Mouse (Mus musculus) 3T3-L1 (cell line): ENCODE data around the gene Tenm3.

Source experiments
- DNase-seq: peaks from one replicate; pipeline ENCODE4 v3.0.0-alpha.2; 2015; ENCODE audit warnings: low read depth, low spot score

The Tenm3 gene

DNA sequence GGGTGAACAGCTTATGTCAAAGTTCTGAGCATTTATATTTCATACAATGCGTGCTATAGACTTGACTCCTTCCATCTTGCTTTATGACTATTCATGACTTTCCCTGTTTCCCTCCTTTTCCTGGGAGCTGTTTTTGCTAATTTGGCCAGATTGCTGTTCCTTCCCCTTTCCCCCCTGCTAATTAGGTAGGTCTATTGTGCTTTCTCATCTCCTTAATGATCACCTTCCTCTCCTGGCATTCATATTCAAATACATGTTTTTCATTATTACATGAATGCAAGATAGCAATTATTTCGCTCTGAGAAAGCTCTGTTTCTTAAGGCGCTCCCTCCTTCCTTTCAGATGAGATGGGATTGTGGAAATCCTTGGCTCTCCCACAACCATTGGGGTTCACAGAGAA lies 178.6 kb downstream of the Tenm3 start:
- DNase-seq: no peak

DNA sequence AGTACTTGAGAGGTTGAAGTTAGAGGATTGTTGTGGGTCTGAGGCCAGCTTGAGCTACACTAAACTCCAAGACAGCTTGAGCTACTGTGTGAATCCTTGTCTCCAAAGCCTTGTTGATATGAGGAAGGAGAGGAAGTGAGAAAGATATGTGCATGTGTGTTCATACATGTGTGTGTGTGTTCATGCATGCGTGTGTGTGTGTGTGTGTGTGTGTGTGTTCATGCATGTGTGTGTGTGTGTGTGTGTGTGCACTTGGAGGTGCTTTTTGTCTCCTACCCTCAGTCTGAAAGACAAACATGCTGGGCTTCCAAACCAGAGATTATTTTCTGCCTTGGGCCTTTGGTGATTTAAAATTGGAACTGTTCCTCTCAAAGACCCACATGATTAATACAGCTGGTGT lies 184.5 kb downstream of the Tenm3 start:
- DNase-seq: no peak

DNA sequence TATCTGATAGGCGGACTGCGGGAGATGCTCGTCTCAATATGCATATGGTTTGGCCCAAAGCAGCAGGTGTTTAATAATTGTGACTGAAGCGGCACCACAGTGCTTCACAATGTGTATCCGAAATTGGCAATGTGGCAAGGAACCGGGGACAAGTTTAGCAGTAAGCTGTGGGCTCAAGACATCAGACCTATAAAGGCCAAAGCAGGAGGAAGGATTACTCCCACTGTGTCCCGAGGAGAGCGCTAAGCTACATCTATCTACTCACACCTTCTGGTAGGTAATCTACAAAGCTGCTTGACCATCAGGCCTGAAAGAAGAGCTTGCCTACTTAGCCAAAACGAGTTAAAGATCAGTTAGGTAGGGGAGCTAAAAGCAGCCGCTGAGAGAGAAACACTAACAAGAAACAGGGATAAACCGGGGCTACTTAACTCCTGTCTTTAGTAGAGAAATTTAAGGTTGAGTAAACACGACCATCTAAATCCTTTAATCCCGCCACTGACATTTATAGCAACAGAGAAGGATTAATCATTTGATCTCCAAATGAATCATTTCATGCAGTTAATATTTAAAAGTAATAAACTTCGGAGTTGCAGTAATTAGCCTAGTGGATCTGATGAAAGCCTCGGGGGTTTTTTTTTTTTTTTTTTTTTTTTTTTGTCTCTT lies 188.2 kb downstream of the Tenm3 start:
- no peak for DNase-seq

DNA sequence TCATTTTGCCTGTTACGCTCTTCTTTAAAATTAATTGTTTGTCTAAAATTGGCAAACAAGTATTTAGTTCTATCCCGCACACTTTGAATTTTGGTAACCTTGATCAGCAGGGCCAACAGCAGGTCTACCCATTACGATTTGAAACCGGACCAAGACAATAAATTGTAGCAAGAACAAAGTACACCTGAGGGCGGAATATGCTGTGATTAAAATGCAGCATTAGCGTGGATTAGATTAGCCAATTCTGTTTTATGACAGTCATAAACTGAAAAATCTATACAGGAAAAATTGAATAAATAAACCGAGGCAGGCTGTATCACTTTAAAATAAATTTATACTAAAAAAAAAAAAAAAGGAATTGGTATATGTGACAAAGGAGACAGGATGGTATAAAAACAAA lies 193.9 kb downstream of the Tenm3 start:
- no peak for DNase-seq

DNA sequence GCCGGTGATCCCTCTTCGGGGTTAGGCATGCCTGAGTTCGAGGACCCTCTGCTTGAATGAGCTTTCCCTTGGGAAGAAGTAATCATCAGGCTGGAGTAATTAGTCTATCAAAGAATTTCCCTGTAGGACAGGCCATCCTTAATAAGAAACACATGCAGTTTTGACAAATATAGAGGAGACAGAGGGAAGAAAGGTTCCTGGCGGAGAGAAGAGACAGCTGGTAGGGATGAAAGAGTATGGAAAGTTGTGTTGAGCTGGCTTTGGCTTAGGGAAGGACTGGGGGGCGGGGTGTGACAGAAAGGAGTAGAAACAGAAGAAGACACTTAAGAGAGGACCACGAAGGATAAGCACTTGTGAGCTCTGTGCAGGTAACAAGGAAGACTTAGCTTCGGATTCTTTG lies 194.3 kb downstream of the Tenm3 start:
- no peak for DNase-seq

DNA sequence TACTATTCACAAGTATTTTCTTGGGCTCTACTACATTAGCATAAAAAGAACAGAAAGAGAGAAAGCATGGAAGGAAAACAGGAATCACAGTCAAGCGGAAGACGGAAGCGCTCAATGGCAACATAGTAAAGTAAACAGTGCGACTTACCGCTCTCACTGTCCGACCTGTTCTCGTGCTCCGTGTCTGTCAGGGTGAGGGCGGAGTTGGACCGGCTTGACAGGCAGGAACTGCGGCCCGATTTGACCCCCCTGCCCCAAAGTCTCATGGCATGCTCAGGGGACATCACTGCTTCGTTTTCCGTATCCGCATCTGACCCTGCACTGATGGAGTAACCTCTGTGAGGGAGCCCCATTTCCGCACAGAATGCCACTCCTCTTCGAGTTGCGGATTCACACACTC lies 197.6 kb downstream of the Tenm3 start:
- DNase-seq: no peak

DNA sequence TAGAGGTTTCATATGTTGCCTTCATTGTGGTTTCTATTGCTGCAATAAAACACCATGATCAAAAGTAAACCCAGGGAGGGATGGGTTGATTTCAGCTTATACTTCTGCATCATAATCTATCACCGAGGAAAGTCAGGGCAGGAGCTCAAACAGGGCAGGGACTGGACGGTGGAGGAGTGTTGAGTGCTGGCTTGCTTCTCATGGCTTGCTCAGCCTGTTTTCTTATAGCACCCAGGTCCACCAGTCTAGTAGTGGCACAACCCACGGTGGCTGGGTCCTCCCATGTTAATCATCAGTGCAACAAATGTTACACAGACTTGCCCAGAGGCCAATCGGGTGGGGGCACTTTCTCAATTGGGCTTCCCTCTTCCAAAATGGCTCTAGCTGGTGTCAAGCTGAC lies 205.6 kb downstream of the Tenm3 start:
- DNase-seq: no peak

DNA sequence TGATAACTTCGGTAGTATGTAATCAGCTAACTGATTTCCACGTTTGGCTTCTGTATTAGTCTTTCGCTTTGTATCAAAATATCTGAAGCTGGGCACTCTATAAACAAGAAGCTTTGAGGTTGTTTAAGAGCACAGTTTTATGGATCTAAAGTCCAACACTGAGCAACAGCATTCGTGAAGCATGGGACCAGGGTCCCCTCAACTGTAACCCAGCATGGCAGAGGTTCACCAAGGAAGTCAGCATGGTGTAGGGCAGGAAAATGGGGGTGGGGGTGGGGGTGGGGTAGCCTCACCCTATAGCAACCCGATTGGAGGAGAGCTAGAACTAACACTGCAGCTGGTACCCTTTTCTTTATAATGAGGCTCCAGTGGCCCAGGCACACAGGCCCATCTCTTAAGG lies 206.8 kb downstream of the Tenm3 start:
- DNase-seq: no peak

DNA sequence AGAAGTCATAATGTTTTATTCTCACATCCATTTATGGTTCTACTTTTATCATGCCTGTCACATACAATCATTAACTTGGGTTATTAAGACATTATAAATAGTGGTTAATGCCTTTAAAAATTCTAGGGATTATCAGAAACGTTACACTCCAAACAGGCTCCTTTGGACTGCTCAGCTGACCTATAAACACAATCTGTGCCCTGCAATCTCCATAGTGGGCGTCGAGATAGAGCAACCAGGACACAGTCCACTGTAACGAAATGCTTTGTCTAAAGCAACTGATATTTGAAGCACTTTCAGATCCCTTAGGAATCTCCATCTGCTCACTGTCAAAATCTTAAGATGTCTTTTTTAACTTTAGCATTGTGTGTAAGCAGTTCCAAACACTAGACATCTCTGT lies 207.9 kb downstream of the Tenm3 start:
- DNase-seq: no peak

DNA sequence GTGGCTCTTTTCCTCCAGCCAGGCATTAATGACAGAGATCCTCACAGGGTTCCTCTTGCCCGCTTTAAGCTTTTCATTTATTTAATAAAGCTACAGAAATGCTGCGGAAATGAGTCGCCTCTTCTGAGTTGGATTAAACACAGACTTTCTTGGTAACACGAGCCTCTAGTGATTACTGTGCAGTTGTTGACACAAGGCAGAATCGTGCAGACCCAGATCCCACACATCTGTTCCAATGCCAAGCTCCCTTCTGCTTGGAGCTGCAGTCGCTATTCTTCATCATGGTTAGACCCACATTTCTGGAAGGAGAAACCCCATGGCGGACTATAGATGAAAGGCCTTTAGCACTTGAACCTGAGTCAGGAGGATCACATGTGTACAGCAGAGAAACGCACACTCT lies 210.3 kb downstream of the Tenm3 start:
- DNase-seq: no peak

DNA sequence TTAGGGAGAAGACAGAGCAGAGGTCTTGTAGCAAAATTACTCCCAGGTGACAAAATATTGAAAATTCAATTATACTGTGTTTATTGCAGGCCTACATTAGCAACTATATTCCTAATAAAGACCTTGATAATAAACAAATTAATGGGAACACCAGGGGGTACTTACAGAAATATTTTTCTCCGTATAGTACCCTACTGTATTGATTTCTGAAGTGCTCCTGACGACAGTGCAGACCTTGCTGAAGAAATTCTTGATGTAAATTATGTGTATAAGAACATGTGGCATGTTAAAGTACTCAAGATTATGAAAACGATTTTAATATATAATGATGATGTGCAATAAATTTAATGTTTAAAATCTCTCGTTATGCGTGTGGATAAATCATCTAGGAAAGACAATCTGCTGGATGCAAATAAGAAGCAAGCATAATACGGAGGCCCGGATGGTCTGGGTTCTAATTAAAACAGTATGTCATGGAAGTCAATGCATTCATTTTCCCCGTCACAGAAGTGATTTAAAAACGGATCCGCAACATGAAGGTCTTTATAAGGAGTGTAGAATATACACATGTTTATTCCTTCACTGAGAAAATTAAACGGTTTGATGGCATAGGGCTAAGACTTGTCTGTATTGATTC lies 221.1 kb downstream of the Tenm3 start:
- DNase-seq: no peak

DNA sequence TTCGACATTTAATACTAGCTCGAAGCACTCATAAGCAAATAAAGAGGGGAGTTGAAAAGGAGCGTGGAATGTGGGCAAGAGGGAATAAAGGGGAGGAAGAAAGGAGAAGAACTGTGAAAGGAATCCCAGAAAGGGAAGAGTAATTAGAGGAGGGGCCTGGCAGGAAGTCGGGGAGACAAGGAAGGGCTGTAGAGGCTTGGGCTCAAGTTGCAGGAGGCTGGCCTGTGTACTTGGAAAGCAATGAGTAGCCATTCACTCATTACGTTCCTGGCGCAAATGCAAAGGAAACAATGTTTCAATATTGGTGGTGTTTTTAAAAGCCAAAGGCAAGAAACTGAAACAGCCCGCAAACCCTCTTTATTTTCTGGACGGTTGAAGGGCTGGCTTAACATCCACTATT lies 228.7 kb downstream of the Tenm3 start:
- no peak for DNase-seq

DNA sequence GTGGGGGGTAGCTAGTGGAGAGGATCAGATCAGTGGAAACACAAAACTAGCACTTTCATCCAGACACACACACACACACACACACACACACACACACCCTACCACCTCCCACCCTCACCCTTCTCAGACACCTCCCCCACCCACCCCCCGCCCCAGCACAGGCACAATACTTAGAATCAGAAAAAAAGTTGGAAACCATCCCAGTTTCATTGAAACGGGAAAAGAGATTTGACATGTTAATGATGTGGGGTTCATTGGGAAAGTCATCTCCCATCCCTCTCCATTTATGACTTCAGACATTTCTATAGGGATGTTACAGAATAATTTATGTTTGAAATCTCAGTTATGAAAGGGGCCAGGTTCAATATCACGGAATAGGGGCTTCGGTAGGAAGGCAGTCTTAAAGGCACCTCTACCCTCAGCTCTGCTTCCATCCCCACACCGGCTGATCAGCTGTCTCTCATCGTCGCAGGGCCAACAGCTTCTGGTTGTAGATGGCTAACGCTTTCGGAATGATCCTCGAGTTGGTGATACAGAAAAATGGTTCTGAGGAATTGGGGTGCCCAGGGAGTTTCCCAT lies 231.7 kb downstream of the Tenm3 start:
- no peak for DNase-seq

DNA sequence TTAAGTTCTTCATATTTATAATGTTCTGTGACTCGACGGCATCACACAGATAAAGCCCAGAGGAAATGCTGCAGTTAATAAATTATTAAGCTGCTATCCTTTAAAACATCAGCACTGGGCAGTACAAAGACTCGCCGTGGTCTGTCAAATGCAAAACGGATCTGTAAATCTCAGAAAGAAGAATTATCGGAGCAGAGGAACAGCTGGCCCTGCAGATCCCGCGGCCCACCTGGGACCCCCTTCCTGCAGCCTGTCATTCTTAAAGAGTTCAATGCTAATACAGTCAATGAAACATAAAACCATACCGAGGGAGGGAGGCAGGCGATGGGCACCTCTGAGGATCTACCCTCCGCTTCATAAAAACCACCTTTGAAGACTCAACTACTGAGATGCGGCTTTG lies 232.6 kb downstream of the Tenm3 start:
- DNase-seq: no peak

DNA sequence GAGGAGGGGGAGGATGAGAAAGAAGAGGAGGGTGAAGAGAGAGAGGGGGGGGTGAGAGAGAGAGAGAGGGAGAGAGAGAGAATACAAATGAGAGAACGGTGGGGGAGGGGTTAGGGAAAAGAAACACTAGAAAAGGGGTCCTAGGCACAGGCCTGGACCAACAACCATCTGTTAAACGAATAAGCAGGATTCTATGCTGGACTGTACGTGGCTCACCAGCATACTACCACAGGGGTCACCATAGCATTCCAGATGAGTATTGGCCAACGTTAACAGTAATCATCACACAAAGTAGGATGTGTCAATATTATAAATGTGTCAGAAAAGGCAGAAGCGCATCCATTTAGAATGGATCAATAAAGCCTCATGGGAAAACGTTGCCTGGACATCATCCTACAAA lies 233.4 kb downstream of the Tenm3 start:
- no peak for DNase-seq

DNA sequence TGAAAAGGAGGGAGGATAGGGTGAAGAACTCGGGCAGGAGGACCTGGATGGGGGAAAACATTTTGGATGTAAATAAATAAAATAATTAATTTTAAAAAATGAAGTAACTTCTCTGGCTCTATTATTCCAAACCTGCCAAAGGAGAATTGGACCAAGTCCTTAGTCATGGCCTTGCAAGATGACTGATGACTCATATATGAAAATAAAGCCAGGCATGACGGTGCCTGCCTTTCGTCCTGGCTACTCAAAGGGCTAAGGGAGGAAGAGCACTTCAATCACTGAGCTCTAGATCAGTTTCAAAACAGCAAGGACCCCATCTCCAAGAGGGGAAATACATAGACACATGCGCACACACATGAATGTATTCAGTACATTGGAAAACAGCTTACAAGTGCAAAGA lies 234.1 kb downstream of the Tenm3 start:
- DNase-seq: peak; percentile 35

DNA sequence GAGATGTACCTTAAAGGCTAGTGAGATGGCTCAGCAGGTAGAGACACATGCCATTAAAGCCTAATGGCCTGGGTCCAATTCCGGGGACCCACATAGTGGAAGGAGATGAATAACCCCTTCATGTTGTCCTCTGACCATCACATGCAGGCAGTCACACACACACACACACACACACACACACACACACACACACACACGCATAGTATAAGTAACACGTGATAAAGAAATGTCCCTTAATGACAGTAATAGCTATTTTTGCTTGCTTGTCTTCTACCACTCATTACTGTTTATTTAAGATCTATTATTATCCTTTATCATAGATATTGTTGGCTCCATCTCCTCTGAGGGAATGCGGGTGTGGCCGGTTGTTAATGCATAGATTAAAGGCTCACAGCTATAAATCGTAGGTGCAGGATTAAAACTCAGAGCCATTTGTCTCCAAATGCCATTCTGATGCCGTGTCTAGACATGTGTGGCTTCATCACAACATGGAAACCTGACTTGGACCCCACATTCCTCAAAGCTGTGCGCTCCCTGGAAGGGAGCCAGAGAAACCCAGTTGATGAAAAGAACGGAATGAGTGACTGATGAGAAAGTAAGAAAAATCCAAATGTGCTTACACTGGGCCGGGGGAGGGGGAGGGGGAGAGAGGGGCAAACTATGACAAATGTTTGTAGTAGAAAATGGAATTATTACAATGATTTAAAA lies 239.4 kb downstream of the Tenm3 start:
- DNase-seq: no peak

DNA sequence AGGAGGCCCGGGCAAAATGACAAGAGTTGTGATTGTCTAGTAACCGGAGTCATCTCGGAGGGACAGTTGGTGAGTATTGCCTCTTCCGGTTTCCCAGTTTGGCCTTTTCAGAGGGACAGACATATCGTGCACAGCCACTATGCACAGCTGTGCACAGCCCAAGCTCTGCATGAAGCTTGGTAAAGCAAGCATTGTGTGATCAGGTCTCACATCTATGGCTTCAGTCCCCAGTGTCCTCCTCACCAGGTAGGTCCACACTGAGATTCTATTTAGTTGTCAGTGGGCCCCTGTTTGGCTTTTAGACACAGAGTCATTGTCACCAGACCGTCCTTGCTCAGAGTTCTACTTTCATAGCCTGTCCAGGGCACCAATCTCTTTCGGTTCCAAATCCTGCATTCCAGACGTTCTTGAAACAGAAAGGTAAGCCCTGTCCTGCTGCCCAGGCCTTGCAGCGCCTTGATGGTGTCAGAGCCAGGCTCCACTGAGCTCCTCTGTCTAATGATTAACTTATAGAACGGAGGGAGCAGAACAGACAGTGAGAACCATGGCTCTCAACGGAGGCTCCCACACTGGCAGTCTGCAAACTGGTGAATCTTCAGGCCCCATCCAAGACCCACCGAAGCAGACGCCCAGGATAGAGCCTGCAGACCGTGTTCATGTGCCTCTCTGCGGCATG lies 240.4 kb downstream of the Tenm3 start:
- no peak for DNase-seq

DNA sequence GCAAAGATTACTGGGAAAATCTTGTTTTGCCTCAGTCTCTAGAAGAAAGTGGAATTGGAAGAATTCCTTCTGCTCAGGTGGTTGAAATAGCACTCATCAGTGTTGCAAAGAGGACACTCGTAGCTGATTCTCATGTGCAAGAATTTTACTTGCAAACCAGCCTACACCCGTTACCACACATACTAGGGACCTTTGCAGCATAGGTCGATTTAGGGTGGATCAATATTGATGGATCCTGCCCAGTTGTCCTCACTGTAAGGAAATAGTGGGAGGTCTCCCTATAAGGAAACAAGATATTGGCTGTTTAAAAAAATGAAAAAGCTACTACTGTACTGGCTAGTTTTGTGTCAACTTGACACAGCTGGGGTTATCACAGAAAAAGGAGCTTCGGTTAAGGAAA lies 242.1 kb downstream of the Tenm3 start:
- DNase-seq: no peak

DNA sequence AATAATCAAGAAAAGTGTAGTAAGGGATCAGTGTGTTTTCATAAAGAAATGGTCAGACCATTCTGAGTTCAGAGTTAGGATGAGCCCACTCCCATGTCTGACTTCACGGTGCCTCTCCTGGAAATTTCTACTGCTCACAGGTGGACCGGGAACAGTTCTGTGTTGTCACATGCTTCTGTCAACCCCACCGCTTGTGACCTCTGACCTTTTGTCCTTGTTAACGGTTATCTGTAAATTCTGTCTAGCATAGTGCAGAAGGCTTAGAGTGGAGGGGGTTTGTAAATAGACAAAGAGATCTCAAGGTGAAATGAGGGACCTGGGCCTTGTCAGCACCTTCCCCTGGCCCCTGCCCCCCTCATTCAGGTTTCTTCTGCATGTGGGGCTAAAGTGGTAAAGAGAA lies 244.7 kb downstream of the Tenm3 start:
- no peak for DNase-seq

DNA sequence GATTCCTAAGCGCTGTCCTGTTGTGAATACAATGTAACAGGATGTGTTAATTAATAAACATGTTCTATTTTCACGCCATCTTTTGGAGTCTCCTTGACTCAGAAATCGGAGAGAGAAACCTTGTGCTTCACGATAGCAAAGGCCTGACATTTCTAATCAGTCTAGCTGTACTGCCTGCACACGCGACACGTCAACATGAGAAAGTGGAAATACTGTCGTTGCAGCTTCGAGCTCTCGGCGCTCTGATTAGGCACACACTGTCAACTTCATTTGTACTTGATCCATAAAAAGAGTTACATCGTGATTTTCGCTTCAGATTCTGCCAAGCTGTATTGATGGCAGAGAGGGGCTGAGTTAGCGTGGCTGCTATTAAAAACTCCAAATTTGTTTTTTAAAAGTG lies 247.4 kb downstream of the Tenm3 start:
- no peak for DNase-seq

DNA sequence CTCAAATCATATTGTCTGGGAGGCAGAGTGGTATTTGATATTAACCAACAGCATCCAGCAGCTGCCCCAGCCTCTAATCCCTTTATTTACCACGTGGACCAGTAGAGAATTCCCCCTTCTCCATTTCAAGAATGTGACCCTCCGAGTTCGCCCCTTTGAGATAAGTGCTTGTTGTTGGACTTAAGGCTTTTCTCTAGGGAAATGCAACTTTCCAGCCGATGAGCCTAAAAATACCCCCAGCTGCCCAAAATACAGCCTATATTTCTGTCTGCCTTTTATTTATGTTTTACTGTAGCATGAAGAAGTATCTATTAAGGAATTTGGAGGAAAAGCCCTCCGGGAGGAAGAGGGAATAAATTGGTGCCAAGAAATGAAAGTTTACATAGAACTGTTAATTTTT lies 251.9 kb downstream of the Tenm3 start:
- no peak for DNase-seq
